Mouse (Mus musculus): ENCODE measurements around the gene Fyn.

Gene Fyn

DNA sequence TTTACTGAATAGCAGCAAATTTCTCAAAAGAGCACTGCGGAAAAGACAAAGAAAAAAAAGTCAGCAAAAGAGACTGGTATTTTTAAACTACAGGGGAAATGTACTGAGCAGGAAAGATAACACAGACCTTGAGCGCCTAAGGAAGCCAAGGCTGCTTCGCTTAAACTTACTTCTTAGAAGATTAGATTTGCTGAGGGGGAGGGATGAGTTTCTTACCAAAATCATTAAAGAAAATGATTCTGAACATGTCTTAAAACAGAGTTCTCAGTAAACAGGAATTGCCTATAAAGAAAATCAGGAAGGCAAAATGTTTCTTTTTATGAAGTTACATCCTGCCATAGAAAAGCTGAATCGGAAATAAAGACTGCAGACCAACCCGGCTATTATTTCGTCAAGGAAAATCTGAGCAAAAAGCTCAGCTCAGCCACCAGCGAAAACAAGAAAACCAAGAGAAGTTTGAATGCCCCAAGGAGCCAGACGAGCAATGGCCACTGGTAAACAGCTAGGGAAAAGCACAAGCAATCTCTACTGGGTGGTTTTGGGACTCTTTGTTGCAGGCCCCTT, at the start of gene Fyn:
Fyn (plus strand) TSS at position 284 of the 564 bp plus-strand sequence.
- ATAC-seq (ENCODE audit: low TSS enrichment) = no peak

DNA sequence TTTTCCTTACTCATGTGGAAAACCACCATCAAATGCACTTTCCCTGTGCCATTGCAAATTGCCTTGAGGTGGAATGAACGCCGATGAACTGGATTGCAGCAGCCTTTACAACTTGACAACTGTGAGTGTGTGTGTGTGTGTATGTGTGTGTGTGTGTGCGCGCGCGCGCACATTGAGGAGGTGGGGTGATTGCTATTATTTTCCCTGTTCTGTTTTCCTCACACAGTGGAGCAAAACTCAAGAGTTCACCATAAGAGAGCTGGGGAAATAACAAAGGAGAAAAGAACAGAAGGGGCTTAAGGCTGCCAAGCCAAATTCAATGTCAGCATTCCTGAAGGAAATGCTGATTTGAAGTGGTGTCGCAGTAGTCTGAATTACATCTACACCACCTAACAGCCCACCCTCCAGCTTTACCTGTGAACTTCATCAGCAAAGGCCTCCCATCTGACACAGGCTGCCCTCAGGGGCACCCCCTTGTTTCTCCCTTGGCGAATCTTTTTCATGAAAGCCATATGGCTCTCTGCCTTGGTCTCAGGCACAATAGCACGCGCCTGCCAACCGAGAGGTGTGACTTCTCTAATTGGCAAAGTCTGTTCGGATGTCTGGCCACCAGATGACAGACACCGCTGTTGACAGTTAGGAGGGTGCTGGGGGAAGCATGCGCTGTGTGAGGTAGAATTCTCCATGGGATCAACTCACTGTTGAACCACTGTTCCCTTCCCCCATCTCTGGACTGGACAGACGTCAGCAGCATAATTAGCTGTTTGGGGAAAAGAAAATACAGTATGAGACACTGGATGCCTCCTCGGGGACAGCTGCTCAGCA, 47.6 kb upstream of the Fyn start:
- ATAC-seq (ENCODE audit: low TSS enrichment) = peak; percentile 52; the same call in 1 of the 2 replicates

DNA sequence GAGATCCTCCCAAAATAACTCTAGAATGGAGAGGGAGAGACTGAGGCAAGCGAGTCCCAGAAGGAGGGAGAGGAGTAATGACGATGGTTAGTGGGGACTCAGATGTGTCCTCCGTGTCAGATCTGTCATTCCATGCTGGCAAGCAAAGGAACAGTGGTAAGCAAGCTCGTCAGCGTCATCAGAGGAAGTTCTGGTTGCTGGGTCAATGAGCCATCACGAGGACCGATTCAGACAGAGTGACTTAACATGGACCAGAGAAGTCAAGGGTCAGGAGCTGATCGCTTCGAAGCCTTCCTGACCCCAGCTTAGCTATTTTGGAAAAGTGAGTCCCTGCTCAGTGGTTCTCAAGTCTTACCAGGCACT, 47.1 kb upstream of the Fyn start:
- ATAC-seq (ENCODE audit: low TSS enrichment) = 0 out of 2 replicates have a peak, but pooled peaks have one; percentile 16

DNA sequence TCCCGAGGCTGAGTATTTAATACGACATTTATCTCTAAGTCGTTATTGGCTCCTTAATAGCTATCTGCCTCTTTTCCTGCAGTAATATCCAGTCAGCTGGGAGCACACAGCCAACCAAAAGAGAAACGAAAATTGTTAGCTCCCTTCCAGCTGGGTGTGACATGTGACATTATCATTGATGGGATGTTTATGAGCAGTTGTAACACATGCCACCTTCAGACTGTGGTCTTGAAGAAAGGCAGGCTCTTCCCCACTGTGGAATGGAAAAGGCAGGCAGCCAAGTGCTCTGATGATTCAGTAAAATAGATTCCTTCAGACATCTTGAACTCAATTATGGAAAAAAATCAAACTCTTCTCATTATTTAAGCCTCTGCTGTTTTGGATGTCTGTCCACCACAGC, 46.5 kb upstream of the Fyn start:
- ATAC-seq (ENCODE audit: low TSS enrichment) = no peak

DNA sequence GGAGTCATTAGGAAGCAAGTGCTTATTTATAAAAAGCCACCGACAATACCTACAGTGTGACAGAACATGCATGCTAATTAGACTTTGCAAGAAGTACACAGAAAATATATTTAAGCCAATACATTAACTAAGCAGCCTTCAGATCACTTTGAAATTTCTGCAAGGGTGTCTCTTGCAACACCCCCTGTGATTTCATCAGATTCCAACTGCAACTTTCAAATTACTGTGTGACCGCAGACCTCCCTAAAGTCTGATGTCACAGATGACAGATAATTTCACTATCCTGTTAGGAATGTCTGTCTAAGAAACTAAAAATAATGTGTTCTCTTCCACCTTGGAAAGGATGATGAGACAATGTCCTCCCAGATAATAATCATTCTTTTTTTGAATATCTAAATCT, 44.4 kb upstream of the Fyn start:
- no peak for ATAC-seq (ENCODE audit: low TSS enrichment)

DNA sequence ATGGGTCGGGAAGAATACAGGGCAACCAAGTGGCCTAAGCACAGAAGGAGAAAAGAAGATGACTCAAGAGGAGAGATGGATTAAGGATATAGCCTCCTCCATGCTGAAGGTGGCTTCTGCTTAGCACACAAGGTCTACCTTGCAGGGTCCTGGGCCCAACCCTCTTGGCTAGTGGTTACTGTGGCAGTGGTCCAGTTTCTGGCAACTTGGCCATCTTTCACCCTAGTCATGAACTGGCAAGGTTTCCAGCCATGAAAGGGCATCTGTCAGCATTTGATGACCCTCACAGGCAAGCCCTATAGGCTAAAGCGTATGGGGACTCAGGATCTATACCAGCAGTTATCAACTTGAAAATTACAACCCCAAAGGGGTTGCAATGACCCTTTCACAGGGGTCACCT, 40.0 kb upstream of the Fyn start:
- no peak for ATAC-seq (ENCODE audit: low TSS enrichment)

DNA sequence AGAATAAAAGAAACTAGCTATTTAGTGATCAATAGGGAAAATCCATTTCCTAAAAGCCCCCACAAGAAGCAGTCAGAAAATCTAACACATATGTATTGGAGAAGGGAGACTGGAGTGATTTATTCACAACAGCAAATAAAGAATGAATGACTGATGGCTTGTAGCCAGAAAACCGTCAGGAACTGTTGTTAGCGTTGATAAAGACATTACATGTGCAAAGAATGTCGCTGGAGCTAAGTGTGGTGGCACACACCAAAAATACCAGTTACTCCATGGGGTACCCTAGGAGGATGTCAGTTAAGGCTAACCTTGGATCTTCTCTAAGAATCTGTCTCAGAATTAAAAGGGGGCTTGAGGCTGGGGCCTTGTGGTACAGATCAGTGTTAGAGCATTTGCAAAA, 34.3 kb upstream of the Fyn start:
- ATAC-seq (ENCODE audit: low TSS enrichment) = no peak

DNA sequence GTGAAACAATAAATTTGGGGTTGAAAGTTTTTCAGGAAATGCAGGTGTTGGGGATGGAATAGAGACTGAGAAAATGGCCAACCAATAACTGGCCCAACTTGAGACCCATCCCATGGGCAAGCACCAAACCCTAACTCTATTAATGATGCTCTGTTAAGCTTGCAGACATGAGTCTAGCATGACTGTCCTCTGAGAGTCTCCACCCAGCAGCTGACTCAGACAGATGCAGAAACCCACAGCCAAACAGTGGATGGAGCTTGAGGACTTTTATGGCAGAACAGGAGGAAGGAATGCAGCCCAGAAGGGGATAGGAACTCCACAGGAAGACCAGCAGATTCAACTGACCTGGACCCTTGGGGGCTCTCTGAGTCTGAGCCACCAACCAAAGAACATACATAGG, 32.8 kb upstream of the Fyn start:
- no peak for ATAC-seq (ENCODE audit: low TSS enrichment)

DNA sequence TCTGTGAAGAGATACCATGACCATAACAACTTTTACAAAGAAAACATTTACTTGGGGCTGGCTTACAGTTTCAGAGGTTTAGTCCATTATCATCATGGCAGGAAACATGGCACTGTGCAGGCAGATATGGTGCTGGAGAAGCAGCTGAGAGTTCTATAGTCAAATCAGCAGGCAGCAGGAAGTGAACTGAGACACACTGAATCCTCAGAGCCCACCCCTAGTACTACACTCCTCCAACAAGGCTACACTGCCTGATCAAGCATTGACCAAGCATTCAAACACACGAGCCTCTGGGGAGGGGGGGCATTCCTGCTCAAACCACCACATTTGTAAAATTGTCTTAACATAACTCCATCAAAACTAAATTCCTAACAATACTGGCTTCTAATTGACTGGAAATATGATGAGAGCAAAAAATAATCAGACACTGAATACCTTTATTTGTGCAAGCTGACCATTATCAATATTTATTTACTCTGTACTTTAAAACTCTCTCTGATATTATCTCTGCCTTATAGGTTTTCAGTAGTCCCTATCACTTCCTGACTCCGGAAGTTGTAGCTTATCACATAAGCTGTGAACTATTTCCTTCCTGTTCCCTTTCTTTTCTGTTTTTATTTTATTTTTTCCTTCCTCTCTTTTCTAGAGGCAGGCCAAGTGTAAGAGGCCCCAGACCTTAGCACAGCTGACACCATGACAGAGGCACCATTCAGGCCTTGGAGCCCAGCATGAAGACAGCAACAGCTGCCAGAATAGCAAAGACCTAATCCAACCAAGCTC, 29.3 kb upstream of the Fyn start:
- ATAC-seq (ENCODE audit: low TSS enrichment) = no peak

DNA sequence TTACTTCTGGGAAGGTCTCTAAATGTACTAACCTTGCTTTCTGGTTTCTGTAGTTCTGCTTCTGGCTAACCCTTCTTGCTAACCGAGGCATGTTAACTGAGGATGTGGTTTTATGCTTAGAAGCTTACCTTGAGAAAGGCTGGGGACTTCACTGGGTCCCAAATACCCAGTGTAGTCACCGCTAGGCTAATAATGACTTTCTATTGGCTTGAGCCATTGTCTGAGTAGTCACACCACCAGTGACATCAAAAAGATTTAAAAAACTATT, 28.8 kb upstream of the Fyn start:
- ATAC-seq (ENCODE audit: low TSS enrichment) = no peak

DNA sequence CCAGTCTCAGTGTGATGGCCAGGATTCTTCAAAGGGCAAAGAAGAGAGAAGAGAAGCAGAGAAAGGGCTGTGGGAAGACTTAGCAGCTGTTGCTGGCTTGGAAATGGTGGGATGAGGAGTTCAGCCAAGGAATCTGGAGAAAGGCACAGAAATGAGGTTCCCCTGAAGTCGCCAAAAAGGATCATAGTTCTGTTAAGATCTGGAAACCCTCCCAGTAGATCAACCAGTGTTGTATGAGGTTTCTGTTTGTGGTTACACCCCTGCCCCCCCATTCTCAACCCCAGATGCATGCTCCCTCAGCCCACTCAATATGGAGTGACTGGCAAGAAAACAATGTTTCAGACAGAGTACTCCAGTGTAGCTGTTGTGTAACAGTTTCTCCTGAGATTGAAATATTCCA, 25.1 kb upstream of the Fyn start:
- ATAC-seq (ENCODE audit: low TSS enrichment) = peak; percentile 74

DNA sequence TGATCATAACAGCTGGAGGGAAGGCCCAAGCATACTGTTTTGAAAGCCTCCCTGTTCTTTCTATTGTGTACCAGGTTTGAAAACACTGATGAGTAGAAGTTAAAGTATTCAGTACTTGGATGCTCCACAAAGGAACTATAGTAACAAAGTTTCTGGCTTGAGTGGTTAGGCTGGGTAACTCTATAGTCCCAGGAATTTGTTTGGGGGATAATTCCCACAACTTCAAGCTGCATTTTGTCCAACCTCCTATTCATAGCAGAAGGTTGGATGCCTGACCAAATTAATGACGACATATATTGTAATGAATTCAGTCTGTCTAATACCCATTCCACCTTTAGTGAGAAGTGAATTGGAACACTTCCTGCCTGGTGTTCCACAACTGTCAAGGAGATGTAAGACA, 22.7 kb upstream of the Fyn start:
- no peak for ATAC-seq (ENCODE audit: low TSS enrichment)

DNA sequence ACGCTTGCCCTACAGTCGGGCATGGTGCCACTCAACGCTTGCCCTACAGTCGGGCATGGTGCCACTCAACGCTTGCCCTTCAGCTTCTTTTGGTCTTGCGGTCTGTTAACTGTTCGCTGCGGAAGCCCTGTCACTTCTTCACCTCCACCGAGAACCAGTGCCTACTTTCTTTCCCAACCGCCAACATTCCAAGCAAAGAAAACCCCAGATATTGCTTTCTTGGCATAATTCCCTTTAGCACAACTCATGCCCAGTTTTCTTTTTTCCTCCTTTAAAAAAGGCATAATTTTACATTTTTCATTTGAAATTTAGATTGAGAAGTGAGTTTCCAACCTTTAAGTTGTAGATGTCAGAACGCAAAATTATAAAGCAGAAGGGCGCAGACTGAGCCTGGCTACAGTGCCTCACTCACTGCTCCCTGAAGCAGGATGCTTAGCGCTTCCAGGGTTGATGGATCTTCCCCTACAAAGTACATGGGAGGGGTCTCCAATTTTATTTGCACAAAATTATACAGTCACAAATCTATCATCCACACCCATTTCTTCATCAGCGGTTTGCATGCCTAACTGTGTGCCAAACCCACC, 18.8 kb upstream of the Fyn start:
- peak; percentile 75 for ATAC-seq (ENCODE audit: low TSS enrichment)

DNA sequence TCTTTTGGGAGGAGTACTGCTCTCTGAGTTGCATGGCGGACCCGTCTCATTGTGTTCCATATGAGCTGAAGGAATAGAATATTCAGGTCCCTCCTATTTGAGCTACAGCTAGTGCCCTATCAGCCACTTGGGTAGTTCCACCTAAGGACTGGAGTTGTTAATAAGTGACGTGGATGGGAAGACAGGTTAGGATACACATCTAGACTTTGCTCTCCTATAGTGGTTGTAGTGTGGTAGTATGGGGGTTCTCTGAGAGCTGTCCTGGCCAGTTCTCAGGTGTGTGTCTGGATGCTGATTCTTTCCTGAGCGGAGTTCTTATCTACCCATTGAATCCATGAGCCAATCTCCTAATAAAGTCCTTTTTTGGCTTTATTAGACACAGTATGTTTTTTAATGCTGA, 4.5 kb upstream of the Fyn start:
- ATAC-seq (ENCODE audit: low TSS enrichment) = no peak

DNA sequence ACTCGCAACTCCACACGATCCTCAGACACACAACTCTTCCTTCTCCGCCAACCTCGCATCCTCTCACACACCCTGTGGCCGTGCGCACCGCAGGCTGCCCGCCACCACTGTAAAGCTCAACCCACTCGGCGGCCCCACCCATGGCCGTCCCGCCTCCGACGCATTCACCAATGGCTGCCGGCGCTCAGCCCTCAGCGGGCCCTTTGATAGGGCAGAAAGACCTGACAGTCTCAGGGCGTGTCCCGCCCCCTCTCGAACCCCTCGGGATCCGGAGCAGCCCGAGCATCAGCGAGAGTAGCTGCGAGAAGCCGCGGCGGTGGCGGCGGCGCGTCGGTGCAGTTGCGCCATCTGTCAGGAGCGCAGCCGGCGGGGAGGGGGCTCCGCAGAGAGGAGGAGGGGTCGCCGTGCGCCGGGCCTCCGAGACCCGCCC, 862 bp downstream of the Fyn start:
- ATAC-seq (ENCODE audit: low TSS enrichment) = peak; percentile 96

DNA sequence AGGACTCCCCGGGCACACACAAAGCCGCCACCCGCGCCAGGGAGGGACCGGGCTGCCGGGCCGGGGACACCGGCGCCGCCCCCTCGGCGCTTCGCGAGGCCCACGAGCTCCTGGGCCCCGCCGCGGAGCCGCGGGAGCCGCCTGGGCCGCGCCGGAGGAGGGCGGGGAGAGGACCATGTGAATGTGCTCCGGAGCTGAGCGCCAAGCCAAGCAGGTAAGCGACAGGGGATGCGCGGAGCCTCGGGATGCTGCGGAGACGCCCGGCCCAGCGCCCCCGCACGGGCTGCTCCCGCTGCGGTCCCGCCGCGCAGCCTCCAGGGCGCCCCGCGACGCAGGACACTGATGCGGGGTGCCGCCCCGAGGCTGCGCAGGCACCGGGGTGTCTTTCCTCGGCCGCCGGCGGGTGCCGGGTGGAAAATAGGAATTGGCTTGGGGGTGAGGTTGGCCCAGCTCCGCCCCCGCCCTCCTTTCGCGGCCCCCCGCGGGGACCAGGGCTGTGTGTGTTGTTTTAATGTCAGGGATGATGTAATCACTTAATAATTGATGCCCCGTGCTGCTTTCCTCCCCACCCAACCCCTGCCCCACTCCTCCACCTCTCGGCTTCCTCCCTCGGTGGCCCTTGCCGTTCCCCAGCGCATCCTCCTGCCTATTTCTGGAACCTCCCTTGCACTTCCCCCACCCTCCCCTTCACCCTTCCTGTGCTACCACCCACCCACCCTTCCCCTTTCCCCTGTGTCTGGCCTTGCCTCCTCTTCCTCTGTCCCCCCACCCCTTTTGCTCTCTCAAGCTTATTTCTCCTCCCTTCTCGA, 1.5 kb downstream of the Fyn start:
- peak; percentile 58 for ATAC-seq (ENCODE audit: low TSS enrichment)

DNA sequence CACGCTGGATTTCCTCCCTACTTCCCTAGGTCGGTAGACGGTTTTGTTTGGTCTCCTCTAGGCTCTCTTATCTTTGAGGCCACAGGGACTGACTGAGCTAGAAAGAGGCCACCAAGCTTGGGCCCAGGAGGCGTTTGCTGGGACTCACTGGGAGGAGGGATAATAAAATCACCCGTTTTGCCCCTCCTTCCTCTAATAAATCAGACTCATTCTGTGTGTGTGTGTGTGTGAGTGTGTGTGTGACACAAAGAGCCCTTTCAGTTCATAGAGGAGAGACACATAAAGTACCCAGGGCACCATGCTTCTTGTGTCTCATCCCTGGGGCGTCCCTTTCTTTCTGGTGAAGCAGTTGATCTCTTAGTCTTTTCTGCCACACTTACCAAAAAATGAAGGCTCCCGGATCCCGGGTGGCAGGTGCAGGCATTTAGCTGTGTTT, 2.1 kb downstream of the Fyn start:
- peak; percentile 12; the same call in 1 of the 2 replicates for ATAC-seq (ENCODE audit: low TSS enrichment)

DNA sequence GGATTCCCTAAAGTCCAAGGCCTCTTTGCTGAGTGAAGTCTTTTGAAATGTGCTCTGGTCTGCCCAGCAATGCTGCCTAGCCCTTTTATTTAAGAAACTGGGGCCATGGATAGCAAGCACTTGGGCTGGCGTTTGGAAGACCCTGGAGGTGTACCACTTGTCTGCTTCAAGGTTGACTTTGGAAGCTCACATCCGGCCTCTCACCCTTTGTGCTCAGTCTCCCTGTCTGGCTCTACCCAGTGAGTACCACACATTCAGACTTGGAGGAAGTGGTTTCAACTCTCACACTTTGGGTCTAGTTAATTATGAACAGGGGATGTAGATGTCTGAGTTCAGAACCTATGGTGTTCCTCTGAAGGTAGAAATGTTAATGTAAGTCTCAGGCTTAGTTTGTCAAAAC, 2.8 kb downstream of the Fyn start:
- no peak for ATAC-seq (ENCODE audit: low TSS enrichment)

DNA sequence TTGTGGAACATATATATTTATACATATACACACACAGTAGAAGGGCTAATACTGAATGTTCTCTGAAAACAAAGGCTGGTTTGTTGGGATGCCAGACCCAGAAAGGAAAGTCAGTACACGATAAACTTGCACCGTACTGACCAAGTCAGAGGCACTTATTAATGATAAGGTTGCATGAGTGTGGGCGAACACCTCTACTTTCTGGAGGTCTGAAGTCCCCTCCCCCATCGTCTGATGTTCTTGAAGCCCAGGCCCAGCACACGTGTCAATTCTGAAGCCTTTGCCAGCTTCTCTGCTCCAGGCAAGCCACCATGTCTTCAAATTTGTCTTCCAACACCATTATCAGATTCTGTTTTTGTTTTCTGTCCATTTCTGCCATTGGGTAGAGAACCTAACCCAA, 3.3 kb downstream of the Fyn start:
- ATAC-seq (ENCODE audit: low TSS enrichment) = no peak

DNA sequence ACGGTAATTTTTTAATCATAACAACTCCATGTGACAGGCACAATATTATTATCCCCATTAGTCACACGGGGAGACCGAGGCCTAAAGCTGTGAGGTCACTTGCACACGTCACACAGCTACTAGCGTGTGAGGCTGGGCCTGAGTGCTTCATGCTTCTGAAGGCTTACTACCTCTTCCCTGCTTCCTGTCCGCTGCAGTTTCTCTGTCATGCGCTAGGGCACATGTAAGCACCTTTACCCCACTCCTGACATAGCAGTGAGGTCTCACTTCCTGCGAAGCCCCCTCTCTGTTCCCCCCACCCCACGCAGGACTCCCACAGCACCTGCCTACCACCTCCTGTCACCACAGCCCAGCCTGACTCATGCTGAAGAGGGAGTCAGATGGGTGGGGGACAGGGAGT, 8.0 kb downstream of the Fyn start:
- peak; percentile 25; the same call in 1 of the 2 replicates for ATAC-seq (ENCODE audit: low TSS enrichment)

DNA sequence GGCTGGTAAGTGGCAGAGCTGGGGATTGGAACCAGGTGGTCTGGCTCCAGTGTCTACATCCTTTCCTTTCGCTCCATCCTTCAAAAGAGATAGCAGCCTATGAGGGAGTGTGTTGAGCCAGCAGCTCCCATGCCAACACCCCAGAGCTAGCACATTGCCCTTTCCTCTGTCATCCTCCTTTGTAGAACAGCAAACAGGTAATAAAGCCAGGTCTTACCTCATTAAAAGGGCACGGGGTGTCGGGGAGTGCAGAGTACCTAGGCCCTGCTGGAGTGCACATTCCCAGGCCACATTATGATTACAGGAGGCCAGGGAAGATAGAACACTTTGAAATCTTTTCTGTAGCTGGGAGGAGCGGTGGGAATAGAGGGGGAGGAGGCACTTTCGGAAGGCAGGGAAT, 8.6 kb downstream of the Fyn start:
- ATAC-seq (ENCODE audit: low TSS enrichment) = peak; percentile 42

Data from frontal cortex, adult (tissue).